Mouse (Mus musculus): ENCODE data around the gene Nodal.

DNA sequence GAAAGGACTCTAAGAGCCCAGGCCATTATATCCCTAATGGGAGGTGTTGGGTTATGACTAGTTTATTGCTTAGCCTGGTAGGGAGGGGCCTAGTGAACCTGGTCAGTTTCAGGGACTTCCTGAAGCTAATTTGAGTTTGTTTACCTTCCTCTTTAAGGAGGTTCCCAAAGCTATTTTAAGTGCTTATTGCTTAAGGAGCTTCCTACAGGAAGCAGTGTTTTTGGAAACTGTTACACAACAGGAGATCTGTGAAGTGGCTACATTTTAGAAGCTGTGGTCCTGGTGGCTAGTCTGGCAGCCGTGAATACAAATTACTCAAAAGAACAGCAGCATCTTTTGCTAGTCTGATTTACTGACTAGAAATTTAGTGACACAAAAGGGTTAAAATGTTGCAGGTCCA lies 56.6 kb downstream of the Nodal start:
- TF ChIP-seq POLR2A (IDR thresholded peaks at IDR 0.05; ENCODE audit: control insufficient read depth, extremely low read depth, insufficient read depth, low read length, poor library complexity) (no peak), CTCF (IDR thresholded peaks at IDR 0.05; ENCODE audit: borderline replicate concordance, control insufficient read depth, extremely low read depth, insufficient read depth, low read length, poor library complexity) (no peak)

Data from thymus, adult 2 months (tissue).